Mouse (Mus musculus) Patski (cell line): Measurements from ENCODE around the gene Xylb. TPM values are rescaled to one million over a fixed set of nuclear protein-coding genes. Genes with fewer than 3 reads are reported as not detected.

Source experiments
- ATAC-seq: fragments of 100-300 bp; one replicate; pipeline ENCODE4 v1.8.0; 2021
- CTCF ChIA-PET: fragments of 350-600 bp; sonication (Branson Sonifier 250); formaldehyde crosslinking; loops from one replicate; lab custom pipeline; 2022; ENCODE audit warnings: inconsistent platforms; lab: Charles Lee
- POLR2A ChIA-PET: fragments of 350-600 bp; sonication (Branson Sonifier 250); formaldehyde crosslinking; loops from one replicate; lab custom pipeline; 2022; ENCODE audit warnings: antibody characterized with exemption, inconsistent platforms; lab: Charles Lee
- DNase-seq: peaks from one replicate; pipeline ENCODE4 v3.0.0-alpha.2; 2011; ENCODE audit warnings: low read depth, low spot score
- H3K27me3 ChIP-seq: fragments of 371-371 bp; one replicate; pipeline ENCODE4 v1.5.1; 2021
- CTCF ChIP-seq: fragments of 100-300 bp; IDR thresholded peaks from one replicate; pipeline ENCODE4 v1.5.1; 2021
- in situ Hi-C: fragments of 300-500 bp; cut with MboI; formaldehyde crosslinking; loops from 3 replicates; pipeline ENCODE4 v1.11.1; 2018; ENCODE audit warnings: low pct_unique_long_range_greater_than_20kb, mixed read lengths
- polyA plus RNA-seq: library from polyadenylated mRNA; unstranded; gene quantifications from one replicate; pipeline ENCODE4 v1.2.3, GENCODE M21; 2021

Gene Xylb
- polyA plus RNA-seq, 1 experiment from 2014 or later = 5.1 TPM

- CTCF ChIA-PET = no interaction called here
- POLR2A ChIA-PET = no interaction called here
- H3K27me3 ChIP-seq = no peaks in the 10 kb centered on the region
- ATAC-seq (no peak), DNase-seq (no peak)
- in situ Hi-C loops = no loop called here
- no peak for TF ChIP-seq CTCF
These were observed 52.7 kb downstream of the Xylb start for GRCm38 (mm10) chr9:119409864-119410263.

GRCm38 (mm10) chr9:119418025-119418424 lies 60.8 kb downstream of the Xylb start:
- CTCF ChIA-PET = no interaction called here

GRCm38 (mm10) chr9:119419852-119420438 lies 62.8 kb downstream of the Xylb start:
- DNase-seq (no peak), ATAC-seq (no peak)
- CTCF ChIA-PET = interaction anchor here (1.6 kb wide), 1 partner anchor 219 kb away, joined by 3 read pairs; no protein-coding TSS in a partner anchor
- in situ Hi-C loops = no loop called here
- POLR2A ChIA-PET = no interaction called here
- H3K27me3 ChIP-seq = no peaks in the 10 kb centered on the region
- TF ChIP-seq CTCF = no peak

More at GRCm38 (mm10) chr9:119418025-119418424, 60.8 kb downstream of the Xylb start:
- ATAC-seq (no peak), DNase-seq (no peak)
- POLR2A ChIA-PET = no interaction called here
- TF ChIP-seq CTCF = no peak
- H3K27me3 ChIP-seq = no peaks in the 10 kb centered on the region
- in situ Hi-C loops = no loop called here

GRCm38 (mm10) chr9:119425217-119425975 lies 68.2 kb downstream of the Xylb start:
- ChIA-PET CTCF (no interaction called here), POLR2A (no interaction called here)
- ATAC-seq (peak; percentile 91), DNase-seq (peak; percentile 83)
- H3K27me3 ChIP-seq = no peaks in the 10 kb centered on the region
- TF ChIP-seq CTCF = no peak
- in situ Hi-C loops = no loop called here

GRCm38 (mm10) chr9:119425976-119426415 lies 68.8 kb downstream of the Xylb start:
- ChIA-PET CTCF (no interaction called here), POLR2A (no interaction called here)
- DNase-seq (no peak), ATAC-seq (no peak)
- in situ Hi-C loops = no loop called here
- TF ChIP-seq CTCF = no peak
- H3K27me3 ChIP-seq = no peaks in the 10 kb centered on the region

- POLR2A ChIA-PET = no interaction called here
These were observed 69.3 kb downstream of the Xylb start for GRCm38 (mm10) chr9:119426483-119426882.

GRCm38 (mm10) chr9:119430311-119430710 lies 73.1 kb downstream of the Xylb start:
- POLR2A ChIA-PET = no interaction called here

More at GRCm38 (mm10) chr9:119426483-119426882, 69.3 kb downstream of the Xylb start:
- DNase-seq = no peak
- ATAC-seq = no peak
- H3K27me3 ChIP-seq = no peaks in the 10 kb centered on the region
- no peak for TF ChIP-seq CTCF
- in situ Hi-C loops = no loop called here
- CTCF ChIA-PET = no interaction called here

GRCm38 (mm10) chr9:119435855-119436254 lies 78.7 kb downstream of the Xylb start:
- POLR2A ChIA-PET = no interaction called here
- TF ChIP-seq CTCF = no peak
- in situ Hi-C loops = no loop called here

More at GRCm38 (mm10) chr9:119430311-119430710, 73.1 kb downstream of the Xylb start:
- in situ Hi-C loops = loop anchor here (5.0 kb wide), 1 partner anchor 68 kb away; no protein-coding TSS in a partner anchor
- ATAC-seq (no peak), DNase-seq (no peak)
- TF ChIP-seq CTCF = no peak
- H3K27me3 ChIP-seq = no peaks in the 10 kb centered on the region
- CTCF ChIA-PET = interaction anchor here (0.9 to 3.4 kb wide), 12 partner anchors 9 to 151 kb away, joined by 3 to 11 read pairs (median 3); partner anchors contain the start of genes Acaa1a, Exog and Xylb

GRCm38 (mm10) chr9:119438065-119438464 lies 80.9 kb downstream of the Xylb start:
- no peak for ATAC-seq
- ChIA-PET POLR2A (no interaction called here), CTCF (no interaction called here)
- no peak for DNase-seq
- no peak for TF ChIP-seq CTCF
- no peaks in the 10 kb centered on the region for H3K27me3 ChIP-seq
- in situ Hi-C loops = no loop called here

More at GRCm38 (mm10) chr9:119435855-119436254, 78.7 kb downstream of the Xylb start:
- ATAC-seq (no peak), DNase-seq (no peak)
- H3K27me3 ChIP-seq = no peaks in the 10 kb centered on the region
- CTCF ChIA-PET = interaction anchor here (2.5 kb wide), 1 partner anchor 9 kb away, joined by 10 read pairs; the partner anchor contains the start of gene Exog

GRCm38 (mm10) chr9:119438498-119439000 lies 81.4 kb downstream of the Xylb start:
- ChIA-PET CTCF (interaction anchor here (1.3 kb wide), 1 partner anchor 8 kb away, joined by 5 read pairs; no protein-coding TSS in a partner anchor), POLR2A (no interaction called here)
- no peak for DNase-seq
- in situ Hi-C loops = no loop called here
- no peak for TF ChIP-seq CTCF
- no peak for ATAC-seq
- H3K27me3 ChIP-seq = no peaks in the 10 kb centered on the region

Other genes starting within 250 kb of the Xylb start
- gene Acaa1b, start 200.3 kb upstream of the Xylb start, polyA plus RNA-seq = 7.9 TPM
- gene Gm47289, start 198.2 kb upstream of the Xylb start, polyA plus RNA-seq = not detected
- gene Slc22a13, start 148.3 kb upstream of the Xylb start, polyA plus RNA-seq = 0.09 TPM
- gene Oxsr1, start 35.0 kb upstream of the Xylb start, polyA plus RNA-seq = 41.7 TPM
- 99.2 TPM for gene Acaa1a, start 17.7 kb upstream of the Xylb start, polyA plus RNA-seq
- 29.2 TPM for gene Myd88, start 16.0 kb upstream of the Xylb start, polyA plus RNA-seq
- gene Slc22a14, start 8.2 kb downstream of the Xylb start, polyA plus RNA-seq = 0.26 TPM
- gene Acvr2b, start 44.7 kb downstream of the Xylb start, polyA plus RNA-seq = 4.0 TPM
- 5.7 TPM for gene Exog, start 87.6 kb downstream of the Xylb start, polyA plus RNA-seq
- 11.9 TPM for gene Scn5a, start 221.6 kb downstream of the Xylb start, polyA plus RNA-seq